Mouse (Mus musculus): ENCODE results near the gene Lgi1.
A peak's percentile ranks its signal among the peaks of the same experiment; 100 is the strongest.

Gene Lgi1

DNA sequence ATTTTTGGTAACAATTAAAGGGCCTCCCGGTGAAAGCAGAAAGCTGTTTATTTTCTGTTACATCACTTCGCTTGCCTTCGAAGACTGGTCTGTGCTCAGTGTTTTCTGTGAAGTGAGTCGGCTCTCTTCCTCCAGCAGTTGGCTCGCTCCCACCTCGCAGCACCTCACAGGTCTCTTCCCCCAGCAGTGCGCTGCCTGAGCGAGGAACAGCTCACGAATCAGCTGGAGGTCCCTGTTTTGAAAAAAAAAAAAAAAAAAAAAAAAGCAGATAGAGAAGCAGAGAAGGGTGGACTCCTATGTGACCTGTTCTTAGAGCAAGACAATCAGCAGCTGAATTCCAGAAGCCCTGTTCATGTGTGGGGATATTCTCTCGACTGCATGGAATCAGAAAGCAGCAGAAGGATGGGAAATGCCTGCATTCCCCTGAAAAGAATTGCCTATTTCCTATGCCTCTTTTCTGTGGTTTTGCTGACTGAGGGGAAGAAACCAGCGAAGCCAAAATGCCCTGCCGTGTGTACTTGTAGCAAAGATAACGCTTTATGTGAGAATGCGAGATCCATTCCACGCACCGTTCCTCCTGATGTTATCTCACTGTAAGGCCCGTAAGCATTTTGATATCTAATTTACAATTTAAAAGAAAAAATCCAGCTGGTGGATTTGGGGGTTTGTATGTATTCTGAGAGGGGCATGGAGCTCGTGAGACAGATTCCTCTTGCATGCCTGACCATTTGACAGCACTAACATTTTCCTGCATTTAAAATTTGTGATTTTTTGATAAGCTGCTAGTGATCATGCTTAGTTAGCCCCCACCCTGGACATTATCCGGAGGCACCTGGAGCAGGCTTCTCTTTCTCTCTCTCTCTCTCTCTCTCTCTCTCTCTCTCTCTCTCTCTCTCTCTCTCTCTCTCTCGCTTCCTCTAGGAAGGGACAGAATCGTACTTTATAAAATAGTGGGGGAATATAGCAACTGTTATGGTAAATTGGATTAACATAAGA, at the start of gene Lgi1:
Lgi1 (plus strand) TSS at position 32 of the 996 bp plus-strand sequence.
- DNase-seq (ENCODE audit: low read depth, low spot score) = no peak

DNA sequence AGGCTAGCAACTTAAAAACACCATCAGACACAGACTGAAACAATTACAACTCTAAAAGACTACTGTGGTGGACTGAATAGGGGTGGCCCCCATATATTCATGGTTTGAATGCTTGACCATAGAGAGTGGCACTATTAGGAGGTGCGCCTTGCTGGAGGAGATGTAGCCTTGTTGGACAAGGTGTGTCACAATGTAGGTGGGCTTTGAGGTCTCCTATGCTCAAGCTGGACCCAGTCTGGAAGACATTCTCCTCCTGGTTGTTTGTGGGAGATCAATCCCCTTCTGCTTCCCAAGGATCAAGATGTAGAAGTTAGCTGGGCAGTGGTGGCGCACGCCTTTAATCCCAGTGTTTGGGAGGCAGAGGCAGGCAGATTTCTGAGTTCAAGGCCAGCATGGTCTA, 46.6 kb upstream of the Lgi1 start:
- DNase-seq (ENCODE audit: low read depth, low spot score) = no peak

DNA sequence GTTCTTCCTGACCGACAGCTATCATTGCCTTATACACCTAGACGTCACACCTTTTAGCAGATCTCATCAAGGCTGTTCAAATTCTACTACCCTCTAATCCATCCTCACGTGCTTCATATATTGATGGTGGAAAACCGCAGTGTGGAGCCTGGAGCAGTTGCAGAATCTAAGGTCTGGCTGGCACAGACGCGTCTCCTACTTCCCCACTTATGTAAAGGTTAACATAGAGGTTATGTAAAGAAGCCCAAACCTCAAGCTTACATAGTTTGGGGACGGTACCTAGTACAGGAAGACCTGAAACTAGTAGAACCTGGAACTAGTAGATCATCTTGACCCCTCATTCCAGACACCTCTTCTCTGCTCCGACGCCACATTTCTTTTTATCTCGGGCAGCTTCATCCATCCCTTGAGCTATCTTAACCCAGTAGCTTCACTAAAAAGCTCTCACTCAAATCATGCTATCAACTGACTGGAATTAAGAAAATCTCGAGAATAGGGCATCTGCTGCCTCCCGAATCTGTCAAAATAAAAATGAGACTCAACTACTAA, 40.9 kb upstream of the Lgi1 start:
- no peak for DNase-seq (ENCODE audit: low read depth, low spot score)

DNA sequence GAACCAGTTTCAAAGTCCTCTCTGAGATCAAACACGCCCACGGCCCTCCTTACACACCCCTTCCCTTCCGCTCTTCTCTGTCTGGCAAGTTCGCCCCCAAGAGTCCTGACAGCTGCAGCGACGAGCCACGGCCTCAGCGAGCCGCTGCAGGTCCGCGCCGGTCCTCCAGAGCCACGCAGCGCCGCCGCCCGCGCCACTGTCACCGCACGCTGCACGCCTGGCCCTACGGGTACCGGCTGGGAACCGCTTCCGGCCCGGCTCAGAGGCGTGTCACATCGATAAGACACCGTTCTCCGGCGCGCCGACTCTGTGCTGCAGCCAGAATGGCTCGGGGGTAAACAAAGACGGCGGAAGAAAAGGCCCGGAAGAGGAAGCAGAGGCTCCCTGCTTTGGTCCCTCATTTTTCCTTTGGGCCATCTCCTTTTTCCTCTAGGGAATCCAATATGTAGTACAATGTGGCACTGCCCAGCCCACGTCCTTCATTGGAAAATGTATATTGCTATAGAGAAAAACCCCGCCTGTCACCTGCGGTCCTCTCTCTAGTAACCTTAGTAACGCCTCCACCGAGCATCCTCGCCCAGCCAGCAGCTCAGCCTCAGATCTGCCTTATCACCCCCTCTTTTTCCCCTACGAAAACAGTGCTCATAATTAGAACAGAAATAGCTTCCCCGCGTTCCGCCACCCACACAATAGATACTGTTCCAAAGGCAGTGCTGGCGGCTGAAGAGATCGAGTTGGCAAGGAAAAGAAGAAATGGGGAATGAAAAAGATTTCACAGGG, 40.2 kb upstream of the Lgi1 start, which contains the start of gene Fra10ac1:
Fra10ac1 (minus strand) TSS at position 252 of the 780 bp plus-strand sequence.
- peak; percentile 84 for DNase-seq (ENCODE audit: low read depth, low spot score)

DNA sequence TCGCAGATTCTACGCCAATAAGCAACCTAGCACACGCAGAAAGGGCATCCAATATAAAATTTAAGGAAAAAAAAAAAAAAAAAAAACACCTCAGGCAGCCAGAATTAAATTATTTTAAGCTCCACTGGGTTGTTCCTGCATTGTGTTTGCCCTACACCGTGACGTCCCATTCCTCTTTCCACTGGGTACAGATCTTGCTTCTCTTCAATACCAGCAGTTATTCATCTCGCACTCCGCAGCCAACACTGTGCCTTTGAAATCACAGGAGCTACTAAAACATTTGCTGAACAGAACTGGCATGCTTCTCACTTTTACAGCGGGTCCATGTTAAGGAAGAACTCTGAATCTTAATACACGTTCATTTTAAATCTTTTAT, 39.7 kb upstream of the Lgi1 start:
- DNase-seq (ENCODE audit: low read depth, low spot score) = no peak

DNA sequence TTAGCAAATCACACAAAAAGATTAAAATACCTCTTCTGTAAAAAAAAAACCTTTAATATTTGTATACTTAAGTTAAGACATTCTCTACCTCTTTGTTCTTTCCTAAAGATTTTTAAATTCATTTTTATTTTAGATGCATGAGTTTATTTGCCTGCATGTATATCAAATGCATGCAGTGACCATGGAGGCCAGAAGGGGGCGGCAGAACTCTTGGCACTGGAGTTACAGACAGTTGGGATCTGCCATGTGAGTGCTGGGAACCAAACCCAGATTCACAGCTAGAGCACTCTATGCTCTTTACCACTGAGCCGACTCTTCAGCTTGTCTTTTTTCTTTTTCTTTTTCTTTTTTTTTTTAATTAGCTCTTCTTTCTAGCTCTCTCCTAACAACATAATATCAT, 35.6 kb upstream of the Lgi1 start:
- no peak for DNase-seq (ENCODE audit: low read depth, low spot score)

DNA sequence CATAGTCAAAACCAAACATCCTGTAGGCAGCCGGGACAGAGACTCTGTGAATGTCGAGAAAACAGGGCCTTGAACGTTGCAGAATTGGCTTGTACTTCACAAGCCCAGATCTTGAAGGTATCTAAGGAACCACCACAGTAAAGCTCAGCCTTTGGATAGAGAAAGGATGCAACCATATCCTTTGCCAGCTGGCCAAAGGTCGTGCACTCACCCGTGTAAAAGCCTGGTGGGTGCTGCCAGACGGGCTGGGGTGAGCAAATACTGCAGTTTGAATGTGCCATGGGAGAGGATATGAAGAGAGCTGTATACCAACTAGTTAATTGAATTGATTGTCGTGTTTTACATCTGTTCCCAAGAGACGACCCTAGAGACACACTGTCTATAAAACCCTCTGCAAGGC, 32.2 kb upstream of the Lgi1 start:
- DNase-seq (ENCODE audit: low read depth, low spot score) = no peak

DNA sequence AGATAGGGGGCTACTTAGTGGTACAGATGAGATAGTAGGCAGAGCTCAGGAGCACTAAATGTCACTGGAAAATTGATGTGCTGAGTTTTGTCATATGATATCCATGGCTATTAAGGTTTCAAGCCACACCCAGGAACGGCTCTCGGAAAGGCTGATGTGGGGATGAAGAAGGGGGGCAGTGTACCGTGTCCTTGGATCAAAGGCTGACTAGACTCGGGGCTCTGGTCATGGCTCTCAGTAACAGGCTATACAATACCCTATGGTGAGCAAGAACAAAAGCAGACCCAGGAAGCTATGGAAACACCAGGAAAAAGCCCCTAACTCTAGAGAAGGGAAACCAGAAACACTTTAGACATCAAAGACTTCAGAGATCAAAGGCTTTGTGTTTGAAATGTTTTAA, 31.8 kb upstream of the Lgi1 start:
- DNase-seq (ENCODE audit: low read depth, low spot score) = no peak

DNA sequence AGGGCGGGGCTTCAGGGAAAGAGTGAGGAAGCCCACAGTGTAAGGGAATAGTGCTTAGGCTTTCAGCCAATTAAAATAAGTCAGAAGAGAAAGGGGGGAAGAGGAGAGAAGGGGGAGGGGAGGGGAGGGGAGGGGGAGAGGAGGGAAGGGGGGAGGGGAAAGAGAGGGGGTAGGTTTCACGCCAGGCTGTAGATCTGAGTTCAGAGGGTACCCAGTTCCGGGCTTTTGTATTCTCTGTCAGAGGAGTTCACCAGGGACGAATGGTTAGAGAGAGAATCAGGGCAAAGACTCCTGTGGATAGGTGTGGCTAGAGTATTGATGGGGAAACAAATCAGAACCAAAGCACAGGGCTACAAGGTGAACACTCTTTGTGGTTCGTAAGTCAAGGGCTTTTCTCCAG, 27.8 kb upstream of the Lgi1 start:
- no peak for DNase-seq (ENCODE audit: low read depth, low spot score)

DNA sequence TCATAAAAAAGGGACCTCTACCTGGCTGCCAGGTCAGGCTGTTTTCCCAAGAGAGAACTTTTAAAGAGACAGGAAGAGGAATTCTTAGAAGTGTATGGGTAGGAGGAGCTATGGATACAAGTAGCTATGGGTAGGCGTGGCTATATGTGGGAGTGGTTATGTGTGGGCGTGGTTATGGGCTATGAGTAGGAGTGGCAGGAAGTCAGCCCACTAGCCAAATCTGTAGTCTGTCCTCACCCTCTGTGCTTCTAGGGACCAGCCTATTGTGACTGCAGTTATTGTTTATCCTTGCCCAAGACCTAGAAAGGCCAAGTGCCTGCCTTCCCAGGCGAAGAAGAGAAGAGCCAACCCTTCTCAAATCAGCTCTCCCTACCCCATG, 26.5 kb upstream of the Lgi1 start:
- DNase-seq (ENCODE audit: low read depth, low spot score) = no peak

DNA sequence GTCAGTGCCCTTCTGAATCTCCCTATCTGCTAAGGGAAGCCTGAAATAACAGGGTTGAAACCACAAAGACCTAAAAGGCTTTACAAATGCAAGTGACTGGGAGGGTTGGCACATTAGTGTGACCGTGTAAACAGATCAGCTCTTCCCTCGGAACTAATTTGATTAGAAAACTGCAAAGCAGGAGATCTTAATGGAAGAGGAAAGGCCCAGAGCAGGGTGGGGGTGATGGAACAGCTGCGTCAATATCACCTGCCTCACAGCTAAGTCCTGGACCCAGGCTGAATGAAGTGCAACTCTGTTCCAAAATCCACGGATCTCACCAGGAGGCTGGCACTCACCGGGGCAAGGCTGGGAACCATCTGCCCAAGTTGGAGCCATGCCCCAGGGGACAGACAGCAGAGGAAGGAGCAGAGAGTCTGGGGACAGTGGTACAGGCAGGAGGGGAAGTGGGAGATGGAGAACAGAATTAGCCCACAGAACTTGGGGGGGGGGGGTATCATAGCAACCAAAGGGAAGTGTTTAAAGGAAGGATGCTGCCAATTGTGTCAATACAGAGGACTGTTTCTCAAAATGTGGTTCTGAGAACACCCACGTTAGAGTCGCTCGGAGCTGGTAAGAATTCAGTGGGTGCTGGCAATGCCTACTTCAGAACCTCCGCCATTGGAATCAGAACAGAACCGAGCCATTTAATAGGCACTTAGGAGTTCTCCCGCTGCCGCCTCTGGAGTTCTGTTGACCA, 26.0 kb upstream of the Lgi1 start:
- no peak for DNase-seq (ENCODE audit: low read depth, low spot score)

DNA sequence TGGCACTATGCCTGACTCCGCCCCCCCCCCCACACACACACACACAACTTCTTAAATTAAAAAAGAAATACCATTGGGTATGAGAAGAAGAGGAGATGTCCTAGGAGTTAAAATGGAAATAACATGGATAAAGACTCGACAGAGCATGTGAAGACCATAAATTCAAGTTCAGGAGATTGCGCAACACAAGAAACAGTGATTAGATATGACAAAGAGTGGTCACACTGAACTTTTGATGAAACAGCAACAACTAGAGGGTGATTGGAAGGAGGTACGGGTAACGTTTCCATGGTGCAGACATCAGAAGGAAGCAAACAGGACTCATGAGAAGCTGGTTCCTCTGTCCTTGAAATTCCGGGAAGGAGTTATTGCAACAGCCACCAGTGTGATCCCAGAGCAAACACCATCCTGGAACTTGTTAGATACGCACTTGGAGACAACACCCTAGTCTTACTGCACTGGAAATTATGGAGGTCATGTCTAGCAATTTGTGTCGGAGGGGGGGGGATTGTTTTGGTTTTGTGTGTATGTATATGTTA, 22.0 kb upstream of the Lgi1 start:
- DNase-seq (ENCODE audit: low read depth, low spot score) = no peak

DNA sequence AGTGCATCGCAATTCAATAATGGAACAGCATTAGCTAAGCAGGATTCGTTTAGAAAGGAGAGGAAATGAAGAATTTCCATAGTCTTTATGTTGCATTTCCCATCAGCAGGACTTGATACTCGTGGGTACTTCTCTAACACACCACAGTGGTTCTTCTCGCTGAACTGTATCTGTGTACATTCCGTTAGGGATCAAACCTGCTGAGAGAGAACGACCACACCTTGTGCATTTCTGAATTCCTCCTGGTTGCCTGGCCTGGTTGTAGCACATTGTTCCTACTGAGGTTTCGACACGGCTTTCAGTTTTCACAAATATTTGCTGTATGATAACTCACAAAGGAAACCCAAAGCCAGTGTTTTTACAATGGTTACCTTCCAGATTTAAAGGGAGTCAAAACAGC, 19.6 kb upstream of the Lgi1 start:
- DNase-seq (ENCODE audit: low read depth, low spot score) = no peak

DNA sequence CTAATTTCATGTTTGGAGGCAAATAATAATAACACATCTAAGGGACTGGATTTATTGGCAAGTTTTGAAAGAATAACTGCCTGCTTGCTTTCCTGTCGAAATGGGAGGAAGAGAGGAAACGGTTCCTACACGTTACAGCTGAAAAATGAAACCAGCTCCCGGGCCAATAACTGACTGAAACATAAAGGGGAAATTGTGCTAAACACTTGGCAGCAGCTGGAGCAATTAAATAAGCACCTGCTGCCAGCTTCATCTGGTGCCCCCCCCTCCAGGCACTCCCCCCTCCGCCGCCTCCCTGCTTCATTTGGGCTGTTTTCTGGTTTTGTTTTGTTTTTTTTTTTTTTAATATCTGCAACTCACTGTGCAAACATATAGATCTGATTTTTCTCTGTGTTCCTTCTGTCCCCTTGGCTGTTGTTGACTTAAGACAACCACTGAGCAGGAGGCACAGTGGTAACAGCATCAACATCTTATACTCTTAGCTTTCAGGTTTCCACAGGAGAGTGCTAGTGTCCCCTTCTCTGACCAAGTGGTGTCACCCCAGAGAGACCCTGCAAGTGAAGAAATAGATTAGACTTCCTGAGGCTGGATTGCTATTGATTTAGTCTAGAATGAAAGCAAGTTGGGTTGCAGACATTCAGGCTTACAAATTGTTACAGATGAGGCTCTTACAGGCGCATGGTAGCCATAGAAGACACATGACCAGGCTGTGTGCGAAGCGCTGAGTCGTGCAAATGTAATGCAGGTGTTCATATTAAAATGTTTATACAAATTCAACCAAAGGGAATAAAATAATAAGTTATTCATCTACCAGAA, 18.8 kb upstream of the Lgi1 start:
- DNase-seq (ENCODE audit: low read depth, low spot score) = no peak

DNA sequence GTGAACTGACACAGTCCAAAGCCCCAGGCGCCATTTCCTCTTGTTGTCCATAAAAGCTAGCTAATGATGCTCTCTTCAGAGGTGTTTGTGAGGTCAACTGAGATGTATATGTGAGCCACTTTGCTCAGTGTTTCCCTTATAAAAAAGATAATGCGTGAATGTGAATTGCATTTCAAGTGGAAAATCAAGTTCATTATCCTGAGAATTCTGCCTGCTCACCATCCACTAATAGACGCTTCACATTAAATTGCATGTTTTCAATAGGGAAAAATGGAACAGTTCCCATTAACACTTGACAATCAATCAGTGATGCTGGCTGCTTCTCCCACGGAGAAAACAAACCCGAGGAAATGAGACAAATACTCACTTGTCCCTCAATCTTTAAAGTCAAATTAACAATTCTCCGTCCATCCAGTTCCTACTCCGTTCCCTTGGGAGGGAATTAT, 18.1 kb upstream of the Lgi1 start:
- no peak for DNase-seq (ENCODE audit: low read depth, low spot score)

DNA sequence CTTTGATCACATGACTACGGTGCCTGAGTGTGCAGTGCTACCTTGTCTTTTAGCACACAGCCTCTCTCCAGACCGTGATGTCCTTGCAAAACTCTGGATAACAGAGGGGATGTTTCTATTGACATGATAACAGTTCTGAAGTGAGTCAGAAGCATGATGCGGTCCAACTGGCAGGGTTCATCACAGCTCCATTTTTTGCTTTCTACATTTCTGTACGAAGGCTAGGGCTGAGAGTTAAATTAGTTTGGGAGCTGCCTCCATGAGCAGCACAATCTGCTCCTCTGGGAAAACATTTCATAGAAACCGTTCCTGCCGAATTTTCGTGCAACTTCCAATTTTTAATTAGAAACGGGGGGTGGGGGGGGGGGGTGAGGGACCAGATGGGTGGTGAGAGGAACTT, 14.7 kb upstream of the Lgi1 start:
- DNase-seq (ENCODE audit: low read depth, low spot score) = no peak

DNA sequence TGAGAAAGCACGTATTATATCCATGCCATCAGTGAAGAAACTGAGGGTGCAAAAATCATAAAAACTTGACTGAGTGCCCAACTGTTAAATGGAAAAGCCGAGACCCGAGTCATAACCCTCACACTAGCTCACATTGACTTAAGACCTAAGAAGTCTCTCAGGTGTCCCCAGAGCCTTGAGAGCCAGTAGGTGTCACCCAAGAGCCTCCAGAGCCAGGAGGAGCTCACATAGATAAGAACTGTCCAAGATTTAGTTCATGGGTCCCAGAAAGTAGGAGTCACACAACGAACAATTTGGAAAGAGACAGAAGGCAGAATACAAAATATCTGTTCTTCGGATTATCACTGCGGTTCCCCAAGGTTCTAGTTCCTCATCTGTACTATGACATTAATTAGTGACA, 10.5 kb upstream of the Lgi1 start:
- DNase-seq (ENCODE audit: low read depth, low spot score) = no peak

DNA sequence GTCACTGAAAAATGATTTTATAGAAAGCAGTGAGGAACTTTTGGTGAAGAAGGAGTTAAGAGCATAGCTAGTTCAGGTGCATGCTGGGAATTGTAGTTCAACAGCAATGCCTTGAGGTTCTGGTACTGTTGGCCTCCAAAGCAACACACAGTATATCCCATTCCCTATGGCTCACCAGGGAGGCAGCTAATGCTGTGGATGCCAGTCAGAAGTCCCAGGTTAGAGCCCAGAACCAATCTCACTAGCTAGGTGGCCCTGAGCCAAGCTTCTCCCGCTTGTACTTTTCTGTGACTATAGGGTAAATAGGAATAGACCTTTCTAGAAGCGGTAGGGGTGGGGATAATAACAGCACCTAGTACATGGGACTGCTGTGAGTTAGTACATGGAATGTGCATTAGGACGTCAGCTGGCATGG, 5.7 kb upstream of the Lgi1 start:
- DNase-seq (ENCODE audit: low read depth, low spot score) = no peak

DNA sequence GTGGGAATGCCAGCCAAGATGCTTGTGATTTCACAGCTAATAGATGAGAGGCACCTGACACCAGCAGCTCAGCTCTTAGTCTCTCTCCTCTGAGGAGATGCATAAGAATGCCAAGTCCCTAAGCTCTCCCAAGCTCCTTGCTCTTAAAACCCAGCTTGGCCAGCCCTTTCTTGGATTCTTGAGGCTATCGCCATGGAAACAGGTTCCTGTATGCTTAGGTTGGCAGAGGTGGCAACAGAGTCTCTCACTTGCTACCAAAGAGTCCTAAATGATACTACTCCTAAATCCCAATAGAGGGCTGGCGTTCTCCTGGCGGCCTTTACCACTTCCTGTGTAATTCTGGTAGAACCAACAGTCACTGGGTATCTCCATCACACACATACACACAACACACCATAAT, 4.9 kb upstream of the Lgi1 start:
- no peak for DNase-seq (ENCODE audit: low read depth, low spot score)

DNA sequence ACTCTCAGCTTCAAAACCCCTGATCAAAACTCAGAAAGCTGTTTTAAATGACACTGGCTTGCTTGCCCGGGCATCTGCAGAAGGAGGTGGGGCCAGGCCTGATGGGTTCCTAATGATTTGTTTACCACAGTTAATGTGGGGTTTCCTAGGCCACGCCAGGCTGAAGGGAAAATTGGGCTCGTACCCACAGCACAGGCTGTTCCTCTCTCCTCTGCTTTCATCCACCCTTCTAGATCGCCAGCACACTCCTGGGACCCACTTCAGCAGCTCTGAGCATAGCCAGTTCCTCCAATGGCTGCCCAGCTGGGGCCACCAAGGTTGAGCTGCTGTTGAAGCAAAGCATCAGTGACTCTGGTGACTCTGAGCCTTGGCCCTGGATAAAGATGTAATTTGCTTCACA, 4.0 kb upstream of the Lgi1 start:
- DNase-seq (ENCODE audit: low read depth, low spot score) = no peak

DNA sequence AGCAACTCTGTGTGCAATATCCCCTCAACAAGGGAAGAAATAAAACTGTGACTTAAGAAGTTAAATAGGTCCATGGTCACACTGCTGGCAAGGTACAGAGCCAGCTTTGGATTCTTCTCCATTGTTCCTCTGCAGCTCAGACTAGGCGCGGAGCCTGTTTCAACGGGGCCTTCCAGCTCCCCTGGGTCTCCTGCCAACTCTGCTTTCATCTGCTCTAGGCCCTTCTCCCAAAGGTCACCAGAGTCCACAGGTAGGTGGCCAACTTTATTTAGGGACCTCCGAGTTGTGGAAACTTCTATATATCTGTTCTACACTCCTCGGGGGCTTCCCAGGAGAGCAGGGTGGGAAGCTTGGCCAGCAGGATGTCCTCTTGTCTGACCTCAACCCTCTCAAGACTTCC, 3.0 kb upstream of the Lgi1 start:
- DNase-seq (ENCODE audit: low read depth, low spot score) = no peak

Data from embryo, embryonic 11.5 days (tissue).